Mouse (Mus musculus) frontal cortex, postnatal 25 days (tissue): ENCODE results near the gene 4930595D18Rik.

Source experiments
- DNase-seq, 2 experiments: peaks; one replicate each; pipeline ENCODE4 v3.0.0; 2022; ENCODE audit warnings: low spot score in 2 of 2

Gene 4930595D18Rik

DNA sequence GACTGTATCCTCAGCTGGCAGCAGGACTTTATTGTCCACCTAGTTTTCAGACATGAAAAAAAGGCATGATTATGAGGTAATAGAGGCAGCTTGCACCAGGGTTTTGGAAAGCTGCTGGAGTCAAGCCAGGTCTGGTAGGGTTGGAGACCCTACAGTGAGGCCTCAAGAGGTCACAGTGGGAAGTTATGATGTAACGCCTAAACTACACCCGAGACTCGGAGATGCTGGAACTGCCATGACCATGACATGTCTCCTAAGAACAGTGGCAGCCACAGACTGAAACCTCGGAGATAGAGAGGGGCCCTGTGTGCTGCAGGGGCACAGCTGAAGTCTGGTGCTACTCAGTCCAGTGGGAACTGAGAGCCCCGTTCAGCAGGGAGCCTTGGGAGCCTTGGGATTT, at the start of gene 4930595D18Rik:
Gene 4930595D18Rik, minus strand, starts transcription at position 16 of the 400 bp plus-strand sequence.
- no peak for DNase-seq

DNA sequence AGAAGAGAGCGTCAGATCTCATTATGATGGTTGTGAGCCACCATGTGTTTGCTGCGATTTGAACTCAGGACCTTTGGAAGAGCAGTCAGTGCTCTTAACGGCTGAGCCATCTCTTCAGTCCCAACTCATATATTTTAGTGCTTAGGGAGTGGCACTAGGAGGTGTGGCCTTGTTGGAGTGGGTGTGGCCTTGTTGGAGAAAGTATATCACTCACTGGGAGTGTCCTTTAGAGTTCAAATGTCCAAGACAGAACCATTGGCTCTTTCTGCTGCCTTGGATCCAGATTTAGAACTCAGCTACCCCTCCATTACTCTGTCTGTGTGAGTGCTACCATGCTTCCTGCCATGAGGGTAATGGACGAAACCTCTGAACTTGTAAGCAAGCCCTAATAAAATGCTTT, 49.5 kb upstream of the 4930595D18Rik start:
- DNase-seq = no peak

DNA sequence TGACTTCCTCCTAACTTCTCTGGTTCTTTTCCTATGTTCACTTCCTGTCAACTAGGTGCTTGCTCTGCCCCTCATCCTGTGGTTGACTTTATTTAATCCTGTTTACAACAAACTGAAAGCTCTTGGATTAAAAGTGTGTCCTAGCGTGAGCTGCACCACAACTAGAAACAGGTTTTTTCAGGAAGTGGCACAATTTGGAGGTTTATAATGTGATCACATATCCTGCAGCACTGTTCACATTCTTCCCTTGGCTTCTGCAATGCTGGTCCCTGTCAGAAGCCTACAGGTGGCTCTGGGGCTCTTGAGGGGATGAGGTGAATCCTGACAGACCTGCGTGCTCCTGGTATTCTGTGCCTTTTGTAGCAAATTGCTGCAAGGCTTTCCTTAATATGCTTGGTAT, 46.5 kb upstream of the 4930595D18Rik start:
- DNase-seq = no peak

DNA sequence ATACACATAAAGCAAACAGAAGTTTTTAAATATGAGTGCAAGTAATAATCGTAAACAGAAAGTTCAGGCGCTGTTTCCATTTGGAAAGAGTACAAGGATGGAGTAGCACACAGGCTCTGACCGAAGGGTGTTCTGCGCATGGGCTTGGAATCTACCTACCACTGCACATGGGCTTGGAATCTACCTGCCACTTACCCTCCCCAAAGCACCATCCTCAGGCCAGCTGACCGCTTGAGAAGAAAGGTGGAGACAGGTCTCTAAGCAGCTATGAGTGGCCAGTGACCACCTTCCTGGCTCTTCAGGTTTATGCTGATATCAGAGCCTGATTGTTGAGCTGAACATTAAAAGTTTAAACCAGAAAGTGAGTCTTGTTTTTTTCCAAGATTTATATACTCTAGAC, 44.2 kb upstream of the 4930595D18Rik start:
- no peak for DNase-seq

DNA sequence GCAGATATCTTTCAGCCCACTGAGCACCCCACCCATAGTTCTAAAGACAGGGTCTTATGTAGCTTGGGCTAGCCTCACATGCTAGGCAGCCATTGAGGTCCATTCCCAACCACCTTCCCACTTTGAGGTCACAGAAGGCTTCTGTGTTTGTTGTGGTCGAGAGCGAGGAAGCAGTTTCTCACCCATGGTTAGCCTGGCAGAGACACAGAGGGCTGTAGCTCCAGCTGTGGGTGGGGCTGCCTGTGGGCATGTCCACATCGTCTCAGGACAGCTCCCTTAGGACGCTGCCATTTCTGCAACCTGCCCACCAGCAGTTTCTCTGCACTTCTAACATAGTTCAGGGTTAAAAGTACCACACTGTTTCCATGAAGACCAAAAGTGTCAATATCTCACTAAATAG, 43.1 kb upstream of the 4930595D18Rik start:
- DNase-seq = no peak

DNA sequence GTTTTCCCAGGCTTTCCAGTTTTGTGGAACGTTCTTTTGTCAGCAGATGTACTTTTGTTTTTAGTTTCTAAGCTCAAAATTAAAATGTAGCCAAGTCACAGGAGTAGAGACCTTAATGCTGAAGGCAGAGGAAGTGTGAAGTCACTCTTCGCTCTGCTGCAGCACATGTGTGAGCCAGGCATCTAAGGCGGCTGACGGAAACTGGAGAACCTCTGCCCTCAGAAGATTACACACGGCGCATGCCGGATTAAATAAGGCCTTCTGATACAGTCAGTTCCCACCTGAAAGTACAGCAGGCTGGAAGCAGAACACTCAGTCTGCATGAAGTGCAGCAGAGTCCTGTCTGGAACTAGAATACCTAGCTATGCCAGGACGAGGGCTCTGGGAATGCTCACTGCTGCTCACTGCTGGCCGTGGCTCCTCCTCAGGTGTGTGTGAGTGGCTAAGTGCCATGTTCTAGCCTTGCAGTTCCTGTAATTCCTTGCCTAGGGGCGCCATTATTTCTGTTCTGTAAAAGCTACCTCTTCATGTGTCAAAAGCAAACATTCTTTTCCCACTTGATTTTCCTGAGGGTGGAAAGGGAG, 41.0 kb upstream of the 4930595D18Rik start:
- DNase-seq = no peak

DNA sequence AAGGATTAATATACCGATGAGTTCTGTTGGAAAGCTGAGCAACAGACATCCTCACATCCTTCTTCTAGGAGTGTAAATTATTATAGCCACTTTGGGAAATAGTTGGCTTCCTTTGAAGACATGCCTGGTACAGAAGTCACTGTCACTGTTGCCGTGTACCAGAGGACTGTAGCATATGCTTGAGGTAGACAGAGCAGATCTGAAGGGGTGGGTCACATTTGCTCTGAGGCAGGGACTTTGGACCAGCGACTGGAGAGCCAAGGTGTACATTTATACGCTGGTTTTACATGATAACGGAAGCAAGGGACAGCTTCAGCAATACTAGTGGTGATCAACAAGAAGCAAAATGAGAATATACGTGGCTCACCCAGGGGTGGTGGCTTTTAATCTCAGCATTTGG, 34.6 kb upstream of the 4930595D18Rik start:
- no peak for DNase-seq

DNA sequence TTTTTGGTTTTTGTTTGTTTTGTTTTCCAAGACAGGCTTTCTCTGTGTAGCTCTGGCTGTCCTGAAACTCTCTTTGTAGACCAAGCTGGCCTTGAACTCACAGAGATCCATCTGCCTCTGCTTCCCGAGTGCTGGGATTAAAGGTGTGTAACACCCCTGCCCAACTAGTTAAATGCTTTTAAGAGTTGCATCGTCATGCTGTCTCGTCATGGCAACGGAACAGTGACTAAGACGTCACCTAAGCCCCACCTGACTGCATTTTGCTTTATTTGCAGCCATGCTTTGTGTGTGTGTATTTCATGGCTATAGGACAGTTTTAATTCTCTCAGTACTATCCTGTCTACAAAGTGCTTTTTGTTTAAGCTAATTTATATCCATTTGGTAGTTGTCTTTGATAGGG, 27.4 kb upstream of the 4930595D18Rik start:
- DNase-seq = no peak

DNA sequence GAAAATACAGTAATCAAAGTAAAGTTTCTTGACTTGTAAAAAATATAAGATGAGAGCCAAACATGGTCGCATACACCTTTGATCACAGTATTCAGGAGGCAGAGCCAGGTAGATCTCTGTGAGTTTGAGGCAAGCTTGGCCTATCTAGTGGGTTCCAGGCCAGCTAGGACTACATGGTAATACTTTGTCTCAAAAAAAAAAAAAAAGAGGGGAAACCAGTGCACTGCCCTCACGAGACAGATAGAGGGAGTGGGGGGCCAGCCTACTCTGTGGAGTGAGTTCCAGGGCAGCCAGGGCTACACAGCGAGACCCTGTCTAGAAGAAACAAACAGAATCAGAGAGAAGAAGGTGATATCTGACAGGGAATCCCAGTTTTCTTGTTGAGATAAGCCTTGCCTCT, 23.4 kb upstream of the 4930595D18Rik start:
- no peak for DNase-seq

DNA sequence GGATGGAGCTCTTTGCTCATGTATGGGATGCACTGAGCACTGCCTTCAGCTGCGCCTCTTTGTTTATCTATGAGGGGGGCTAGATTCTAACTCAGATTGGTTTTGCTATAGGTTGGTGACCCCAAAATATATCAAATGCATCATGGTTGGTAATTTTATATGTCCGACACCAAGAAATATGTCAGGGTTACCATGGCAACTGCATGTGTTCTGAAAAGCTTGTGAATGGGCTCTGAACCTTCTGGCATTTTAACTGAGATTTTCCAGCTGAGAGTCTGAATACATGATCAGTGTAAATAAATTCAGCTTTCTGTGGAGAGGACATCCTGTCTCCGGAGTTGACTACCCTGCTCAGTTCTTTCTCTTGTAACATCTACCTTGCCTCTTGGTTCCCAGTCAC, 19.7 kb upstream of the 4930595D18Rik start:
- no peak for DNase-seq

DNA sequence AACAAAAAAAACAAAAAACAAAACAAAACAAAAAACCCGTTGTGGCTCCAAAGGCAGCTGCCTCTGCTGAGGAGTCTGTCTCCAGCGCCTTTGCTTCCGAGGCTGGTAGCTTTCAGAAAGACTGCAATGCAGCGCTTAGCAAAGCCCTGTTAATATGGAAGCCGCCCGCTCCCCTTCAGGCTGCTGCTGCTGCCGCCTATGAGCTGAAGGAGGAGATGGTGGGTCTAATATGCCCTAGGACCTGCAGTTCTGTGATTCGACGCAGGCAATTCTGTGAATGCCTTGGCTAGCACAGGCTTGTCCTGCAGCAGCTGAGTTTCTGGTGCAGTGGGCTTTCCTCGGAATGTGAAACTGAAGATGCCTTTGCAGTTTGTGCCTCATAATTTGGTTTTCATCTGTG, 18.8 kb upstream of the 4930595D18Rik start:
- DNase-seq = no peak

DNA sequence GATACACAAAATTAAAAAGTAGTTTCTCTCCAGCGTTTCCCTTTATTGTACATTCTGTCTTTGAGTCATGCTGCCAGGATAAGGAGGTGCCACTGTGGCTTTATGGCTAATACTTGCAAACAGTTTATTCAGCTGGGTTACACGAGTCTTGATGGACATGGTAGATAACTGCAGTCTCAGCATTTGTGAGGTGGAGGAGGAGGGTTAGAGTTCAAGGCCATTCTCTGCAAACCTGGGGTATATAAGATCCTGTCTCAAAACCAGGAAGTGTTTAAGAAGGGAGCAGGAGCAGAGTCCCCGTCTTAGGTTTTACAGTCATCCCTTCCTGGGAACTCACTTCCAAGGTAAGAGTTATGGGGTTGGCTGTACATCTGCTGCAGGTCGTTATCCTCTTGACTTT, 12.3 kb upstream of the 4930595D18Rik start:
- DNase-seq = no peak

DNA sequence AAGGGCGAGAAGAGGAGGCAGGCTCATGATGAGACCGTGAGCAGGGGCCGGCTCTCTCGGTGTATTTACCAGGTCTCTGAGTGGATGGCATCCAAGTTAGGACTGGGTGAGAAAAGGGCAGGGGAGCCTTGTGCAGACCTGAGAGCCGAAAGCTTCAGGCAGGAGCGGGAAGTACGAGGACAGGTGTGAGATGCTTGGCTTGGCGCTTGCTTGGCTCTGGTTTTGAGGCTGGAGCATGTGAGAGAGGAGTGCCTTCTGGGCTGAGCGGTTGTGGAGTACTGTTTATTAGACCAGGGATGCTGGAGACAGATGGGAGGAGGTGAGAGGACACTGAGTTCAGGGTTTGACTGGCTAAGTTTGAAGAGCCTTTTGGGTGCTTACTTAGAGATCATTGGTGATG, 9.0 kb upstream of the 4930595D18Rik start:
- DNase-seq = no peak

DNA sequence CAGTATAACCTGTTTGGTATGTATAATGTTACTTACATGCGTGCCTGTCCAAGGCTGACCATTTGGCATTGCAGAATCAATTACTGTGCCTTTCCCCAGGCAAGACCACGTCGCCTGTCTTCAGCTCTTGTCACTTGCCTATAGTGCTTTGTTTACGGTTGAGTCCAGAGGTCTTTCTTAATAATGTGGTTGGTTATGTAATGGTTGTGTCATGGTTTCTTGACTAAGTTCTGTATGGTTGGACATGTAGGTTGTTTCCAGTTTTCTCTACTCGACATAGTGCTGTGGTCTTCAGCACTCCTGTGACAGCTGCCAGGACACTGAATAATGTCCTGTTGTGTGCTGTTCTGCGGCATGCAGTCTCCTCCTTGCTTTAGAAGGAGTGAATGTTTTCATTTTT, 8.5 kb upstream of the 4930595D18Rik start:
- DNase-seq = no peak

DNA sequence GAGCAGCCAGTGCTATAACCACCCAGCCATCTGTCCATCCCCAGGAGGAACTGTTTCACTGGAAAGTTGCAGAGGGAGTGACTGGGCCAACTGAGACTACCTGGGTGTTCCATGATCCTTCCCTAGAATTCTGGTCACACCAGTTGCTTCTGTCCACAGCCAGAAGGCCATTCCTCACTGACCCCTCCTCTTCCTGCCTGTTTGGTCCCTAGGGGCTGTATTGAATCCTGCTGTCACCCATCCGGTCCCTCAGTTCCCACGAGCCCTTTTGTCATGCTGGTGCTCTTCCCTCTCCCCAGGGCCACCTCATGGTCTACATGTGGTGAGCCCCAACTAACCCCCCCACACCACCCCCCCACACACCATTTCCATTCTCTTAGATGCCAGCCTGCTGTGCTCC, 6.6 kb upstream of the 4930595D18Rik start:
- DNase-seq = no peak

DNA sequence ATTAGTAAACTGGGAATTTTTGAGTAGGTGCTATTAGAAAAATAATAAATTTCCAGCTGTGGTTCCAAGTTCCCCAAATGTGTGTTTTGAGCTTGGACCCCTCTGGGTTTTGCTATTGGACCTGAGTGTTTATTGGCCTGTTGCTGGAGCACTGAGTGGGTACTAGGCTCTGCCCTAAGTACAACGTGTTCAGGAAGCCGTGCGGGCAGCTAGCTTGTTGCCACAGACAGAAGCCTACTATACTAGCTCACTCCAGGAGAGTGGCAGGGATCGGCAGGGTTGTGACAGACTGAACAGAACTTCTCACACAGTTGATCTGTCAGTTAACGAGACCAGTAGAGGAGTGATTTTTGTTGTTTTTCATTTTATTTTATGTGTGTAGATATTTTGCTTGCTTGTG, 6.1 kb upstream of the 4930595D18Rik start:
- no peak for DNase-seq

DNA sequence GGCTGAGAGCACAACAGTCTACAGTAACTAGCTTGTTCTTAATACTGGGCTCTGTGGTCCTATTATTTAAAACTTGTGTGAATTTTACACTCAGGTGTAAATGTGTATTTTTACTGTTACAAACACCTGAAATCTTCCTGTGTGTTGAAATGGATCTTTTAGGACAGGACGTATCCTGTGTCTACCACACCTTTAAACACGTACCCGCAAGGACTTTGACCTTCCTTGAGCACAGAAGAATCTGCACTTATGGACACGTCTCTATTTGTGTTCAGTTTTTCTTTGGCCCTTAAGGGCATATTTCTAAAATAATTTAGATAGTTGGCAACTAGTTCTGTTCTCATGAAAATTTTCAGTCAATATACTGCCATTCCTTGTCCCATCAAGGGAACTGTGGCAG, 4.0 kb upstream of the 4930595D18Rik start:
- no peak for DNase-seq

DNA sequence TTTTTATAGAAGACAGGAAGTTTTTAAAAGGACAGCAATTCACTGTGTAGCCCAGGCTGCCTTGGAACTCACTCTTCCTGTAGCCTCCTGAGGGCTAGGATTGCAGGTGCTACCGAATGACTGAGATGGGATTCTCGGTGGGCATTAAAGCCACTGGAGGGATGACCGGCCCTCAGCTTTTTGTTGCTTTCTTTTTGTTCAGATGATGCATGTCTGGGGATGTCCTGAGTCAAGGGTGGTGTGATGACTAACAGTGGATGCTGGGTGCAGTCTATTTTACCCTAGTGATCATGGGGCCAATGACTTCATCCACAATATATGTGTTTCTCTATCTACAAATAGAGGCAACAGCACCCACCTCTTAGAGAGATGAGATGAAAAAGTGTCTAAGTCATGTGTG, 2.7 kb upstream of the 4930595D18Rik start:
- no peak for DNase-seq

DNA sequence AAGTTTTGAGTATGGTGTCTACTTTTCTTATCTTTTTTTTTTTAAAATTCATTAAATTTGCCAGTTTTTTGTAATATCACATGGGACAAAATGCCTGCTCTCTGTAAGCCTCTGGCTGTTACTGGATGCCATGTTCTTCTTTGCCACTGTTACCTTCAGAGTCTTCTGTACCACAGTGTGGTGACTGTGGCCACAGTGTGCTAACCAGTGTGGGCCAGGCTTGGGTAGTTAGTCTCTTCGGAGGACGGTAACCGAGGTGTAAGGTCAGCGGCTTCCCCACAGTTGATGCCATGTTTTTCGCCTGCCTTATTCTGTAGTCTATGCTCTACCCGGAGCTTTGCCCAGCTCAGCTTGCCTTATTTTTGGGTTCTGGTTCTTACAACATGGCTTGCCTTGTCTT, 1.9 kb downstream of the 4930595D18Rik start:
- DNase-seq = no peak

DNA sequence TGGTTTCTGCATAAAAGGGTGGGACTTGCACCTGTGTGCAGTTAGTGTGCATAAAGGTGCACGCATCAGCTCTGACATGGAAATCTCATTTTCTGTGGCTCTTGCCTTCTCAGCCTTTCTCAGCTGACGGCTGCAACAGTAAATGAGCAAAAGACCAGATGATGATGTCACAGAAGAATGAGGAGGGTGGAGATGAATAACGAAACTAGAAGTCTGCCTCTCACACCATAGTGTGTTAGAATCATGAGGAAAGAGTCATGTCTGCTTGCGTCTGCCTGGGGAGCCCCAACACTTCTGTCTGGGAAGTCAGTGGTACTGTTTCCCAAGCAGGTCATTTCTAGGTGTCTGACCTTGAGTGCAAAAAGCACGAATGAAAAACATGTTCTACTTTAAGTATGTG, 2.4 kb downstream of the 4930595D18Rik start:
- DNase-seq = no peak

DNA sequence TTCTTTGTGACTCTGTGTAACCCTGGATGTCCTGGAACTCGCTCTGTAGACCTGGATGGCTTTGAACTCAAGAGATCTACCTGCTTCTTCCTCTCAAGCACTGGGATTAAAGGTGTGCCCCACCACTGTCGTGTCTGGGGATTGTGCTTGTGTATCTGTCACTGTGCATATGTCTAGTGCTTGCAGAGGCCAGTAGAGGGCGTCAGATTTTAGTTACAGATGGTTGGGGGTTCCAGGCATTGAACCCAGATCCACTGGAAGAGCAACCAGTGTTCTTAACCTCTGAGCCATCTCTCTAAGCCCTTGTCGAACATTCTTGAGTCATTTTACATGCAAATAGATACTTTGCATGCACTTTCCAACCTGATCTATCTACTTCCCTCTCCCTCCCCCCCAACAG, 5.5 kb downstream of the 4930595D18Rik start:
- no peak for DNase-seq

DNA sequence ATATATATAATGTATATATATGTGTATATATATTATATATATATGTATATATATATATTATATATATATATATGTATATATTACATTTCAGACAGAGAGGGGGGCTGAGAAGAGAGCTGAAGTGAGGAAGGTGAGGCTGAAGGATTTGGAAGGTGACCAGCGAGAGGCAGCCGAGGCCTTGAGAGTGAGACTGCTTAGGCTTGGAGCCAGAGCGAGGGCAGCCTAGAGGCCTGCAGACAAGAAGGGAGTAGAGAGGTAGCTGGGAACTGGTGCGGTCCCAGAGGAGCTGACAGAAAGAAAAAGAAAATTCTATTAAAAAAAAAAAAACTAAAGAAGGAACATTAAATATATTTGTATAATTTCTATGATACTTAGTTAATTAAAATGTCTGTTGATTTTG, 15.4 kb downstream of the 4930595D18Rik start:
- no peak for DNase-seq

DNA sequence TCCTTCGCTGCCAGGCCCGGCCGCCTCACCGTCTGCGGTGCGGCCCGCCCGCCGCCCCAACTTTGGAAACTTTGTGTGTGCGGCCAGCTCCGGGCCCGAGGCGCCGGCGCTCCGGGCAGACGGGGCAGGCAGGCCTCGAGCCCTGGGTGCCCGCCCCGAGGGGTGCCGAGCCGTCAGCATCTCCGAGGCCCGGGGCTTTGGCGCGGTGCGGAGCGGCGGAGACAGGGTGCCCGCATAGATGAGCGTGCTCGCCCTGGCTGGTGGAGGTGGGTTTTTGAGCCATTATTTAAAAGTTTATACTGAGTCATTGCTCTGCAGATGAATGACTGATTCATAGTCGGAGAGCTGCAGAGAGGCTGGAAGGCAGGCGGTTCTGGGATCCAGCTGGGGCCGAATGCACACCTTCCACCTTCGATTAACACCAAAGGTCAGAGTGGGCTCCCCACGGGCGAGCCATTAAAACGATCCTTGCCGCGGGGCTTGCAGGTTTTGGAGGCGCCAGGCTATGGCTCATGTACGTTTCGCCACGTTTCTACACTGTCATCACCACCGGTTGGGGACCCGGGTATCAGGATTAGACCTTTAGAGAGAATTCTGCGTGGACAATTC, 17.5 kb downstream of the 4930595D18Rik start:
- no peak for DNase-seq
